Mouse (Mus musculus): ENCODE data around the gene Tmem178b.

- TF ChIP-seq GATA1 (IDR thresholded peaks at IDR 0.05; ENCODE audit: low read length): no peak
- no peak for TF ChIP-seq TAL1 (IDR thresholded peaks at IDR 0.05; ENCODE audit: low read length)
Observed at GRCm38 (mm10) chr6:40063438-40063837, 190.4 kb downstream of the Tmem178b start.
